Mouse (Mus musculus): Measurements from ENCODE around the gene Sox18. TPM values are rescaled to one million over a fixed set of nuclear protein-coding genes. Genes with fewer than 3 reads are reported as not detected.

The Sox18 gene
- 7.6 and 7.7 TPM in 2 replicates for polyA plus RNA-seq (2012; rRNA removed)

DNA sequence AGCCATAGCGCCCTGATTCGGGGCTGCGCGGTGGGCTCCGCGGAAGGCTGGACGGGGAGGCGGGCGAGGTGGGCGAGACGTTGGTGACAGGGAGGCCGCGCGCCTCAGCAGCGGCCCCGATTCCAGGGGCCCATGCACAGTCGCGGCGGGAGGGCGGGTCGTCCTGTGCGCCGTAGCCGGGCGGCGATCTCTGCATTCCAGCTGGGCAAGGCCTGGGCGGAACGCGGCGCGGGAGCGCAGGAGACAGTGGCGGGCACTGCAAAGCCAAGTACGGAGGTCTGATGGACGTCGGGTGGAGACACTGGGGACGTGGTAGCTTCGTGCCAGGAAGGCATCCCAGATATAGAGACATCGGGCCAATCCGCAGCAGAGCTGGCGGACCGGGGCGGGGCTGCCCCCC, at the start of gene Sox18:
Sox18 (minus strand) TSS at position 315 of the 400 bp plus-strand sequence.

DNA sequence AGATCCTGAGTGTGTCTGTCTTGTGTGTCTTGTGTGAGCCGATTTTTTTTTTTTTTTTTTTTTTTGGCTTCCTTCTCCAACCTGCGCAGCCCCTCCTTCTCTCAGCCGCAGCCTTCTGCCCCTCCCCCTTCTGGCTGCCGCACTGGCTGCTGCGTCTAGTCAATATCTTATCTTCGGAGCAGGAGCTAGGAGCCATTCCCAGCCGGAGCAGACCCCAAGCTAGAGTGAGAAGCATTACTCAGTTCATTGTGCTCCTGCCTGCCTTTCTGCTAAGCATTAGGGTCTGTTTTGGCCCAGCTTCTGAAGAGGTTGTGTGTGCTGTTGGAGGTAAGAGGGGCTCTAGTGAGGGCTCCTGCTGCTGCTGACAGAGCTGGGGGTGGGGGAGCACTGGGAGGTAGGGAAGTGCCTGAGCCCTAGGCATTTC, 43.5 kb upstream of the Sox18 start, which contains the start of gene Oprl1:
Oprl1 (plus strand) TSS at position 114 of the 424 bp plus-strand sequence.

DNA sequence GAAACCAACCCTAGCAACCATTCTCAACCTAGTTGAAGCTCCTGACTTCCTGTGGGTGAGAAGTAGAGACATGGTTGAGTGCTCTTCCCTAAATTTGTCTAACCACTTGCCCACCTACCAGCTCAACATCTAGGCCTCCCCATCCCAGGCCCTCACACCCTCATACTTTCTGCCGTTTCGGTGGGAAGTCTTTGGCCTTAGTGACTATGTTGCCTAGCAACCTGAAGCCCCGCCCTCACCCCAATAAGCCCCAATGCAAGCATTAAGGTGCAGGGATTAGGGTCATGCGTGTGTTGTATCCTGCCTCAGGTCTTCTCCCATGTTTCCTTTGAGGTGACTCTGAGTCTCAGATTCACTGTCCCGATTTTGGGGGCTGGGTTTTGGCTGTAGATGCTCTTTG, 26.8 kb upstream of the Sox18 start, which contains the start of gene Lkaaear1:
Lkaaear1 (minus strand) TSS at position 202 of the 400 bp plus-strand sequence.

DNA sequence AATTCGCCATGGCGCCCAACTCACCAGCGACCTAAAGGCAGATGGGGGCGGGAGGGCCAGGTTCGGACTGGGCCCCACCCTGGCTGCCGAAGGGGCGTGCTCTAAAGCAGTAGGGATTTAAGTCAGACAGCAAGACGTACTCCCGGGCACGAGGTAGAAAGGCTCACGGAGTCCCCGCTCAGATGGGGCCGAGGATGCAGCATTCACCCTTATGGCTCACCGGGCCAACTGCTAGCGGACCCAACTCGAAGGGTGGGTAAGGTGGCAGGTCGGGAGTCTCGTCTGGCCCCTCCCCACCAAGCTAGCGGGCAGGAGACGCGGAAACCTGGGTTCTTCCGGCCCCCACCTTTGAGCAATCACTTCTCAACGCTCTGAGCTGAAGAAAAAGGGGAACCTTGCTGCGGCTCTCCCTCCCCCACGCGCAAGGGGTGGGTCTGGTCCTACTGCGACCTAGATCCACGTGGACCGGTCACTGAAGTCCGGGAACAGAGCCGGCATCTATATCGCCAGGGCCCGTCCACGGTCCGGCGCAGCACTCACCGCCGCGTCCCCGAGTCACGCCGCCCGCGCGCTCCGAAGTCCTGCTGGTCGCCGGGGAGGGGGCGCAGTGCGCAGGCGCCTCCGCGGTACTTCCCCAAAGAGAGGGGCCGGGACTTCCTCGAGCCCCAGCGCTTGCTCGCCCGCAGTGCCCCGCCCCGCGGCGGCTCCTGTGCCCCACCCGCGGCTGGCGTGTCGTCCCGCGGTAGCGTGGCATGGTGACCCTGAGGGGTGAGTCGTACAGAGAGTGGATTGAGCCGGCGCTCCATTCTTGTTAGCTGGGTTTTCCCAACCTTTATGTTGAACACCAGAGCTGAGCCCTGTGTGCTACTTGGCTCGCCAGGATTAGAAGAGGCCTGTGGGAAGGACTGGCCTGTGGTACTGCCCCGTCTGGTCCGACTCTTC, 22.2 kb upstream of the Sox18 start, which contains the start of gene Rgs19:
Rgs19 (minus strand) TSS at position 639 of the 942 bp plus-strand sequence.

DNA sequence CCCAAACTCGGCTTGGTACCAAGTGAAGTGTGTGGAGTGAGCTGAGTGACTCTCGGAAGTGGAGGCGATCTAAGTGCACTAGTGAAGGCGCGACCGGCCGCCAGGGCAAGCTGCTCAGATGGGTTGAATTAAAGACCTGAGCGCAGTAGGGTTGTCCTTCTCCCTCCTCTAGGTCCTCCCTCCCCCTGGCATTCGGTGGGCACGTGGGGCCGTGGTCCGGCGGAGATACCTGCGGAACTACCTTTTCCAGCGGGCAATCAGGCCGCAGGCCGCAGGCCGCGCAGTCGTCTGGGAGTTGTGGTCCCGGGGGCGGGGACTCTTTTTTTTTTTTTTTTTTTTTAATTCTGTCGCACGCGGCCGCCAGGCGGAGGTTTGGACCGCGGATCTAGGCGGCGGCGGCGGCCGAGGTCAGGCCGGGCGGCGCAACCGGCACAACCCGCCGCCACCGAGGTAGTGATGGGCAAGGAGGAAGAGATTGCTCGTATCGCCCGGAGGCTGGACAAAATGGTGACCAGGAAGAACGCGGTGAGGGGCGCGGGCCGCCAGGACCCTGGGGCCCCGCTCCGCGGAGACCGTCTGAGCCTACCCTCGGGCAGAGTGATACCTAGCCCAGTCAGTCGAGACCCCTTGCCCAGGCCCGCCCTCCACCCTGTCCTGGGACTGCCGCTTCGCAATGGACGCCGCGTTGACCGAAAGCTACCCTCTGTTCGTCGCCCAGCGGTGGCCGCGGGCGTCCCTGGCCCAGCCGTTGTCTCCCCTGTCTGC, 8.7 kb upstream of the Sox18 start, which contains the start of gene Tcea2:
Tcea2 (plus strand) TSS at position 360 of the 765 bp plus-strand sequence.

DNA sequence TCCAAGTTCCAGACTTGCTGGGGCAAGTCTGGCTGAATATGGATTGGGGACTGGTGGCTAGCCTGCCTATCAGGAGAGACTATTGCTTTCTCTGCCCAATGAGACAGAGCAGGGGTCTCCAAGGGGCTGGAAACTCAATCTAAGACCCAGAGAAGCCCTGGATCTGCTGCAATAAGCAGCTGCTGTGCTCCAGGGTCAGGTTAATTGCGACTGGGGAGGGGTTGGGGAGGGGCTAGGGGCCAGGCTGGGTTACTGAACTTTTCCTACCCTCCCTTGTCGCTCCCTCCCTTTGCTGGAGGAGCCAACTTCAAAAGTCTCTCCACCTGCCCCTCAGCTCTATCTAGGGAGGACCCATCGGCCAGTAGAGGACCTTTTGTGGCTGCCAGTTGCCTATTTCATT, 14.7 kb downstream of the Sox18 start, which contains the start of gene Gm29797:
Gm29797 (plus strand) TSS at position 301 of the 400 bp plus-strand sequence.

Other genes with a start within 250 kb of the Sox18 start
- 2.8 and 3.5 TPM in 2 replicates for gene Zbtb46, start 212.2 kb downstream of the Sox18 start, polyA plus RNA-seq (2012; rRNA removed)
- gene Abhd16b, start 178.4 kb downstream of the Sox18 start, polyA plus RNA-seq (2012; rRNA removed): not detected in 2 replicates
- 32.5 and 33.9 TPM in 2 replicates for gene Tpd52l2, start 174.5 kb downstream of the Sox18 start, polyA plus RNA-seq (2012; rRNA removed)
- gene Dnajc5, start 151.2 kb downstream of the Sox18 start, polyA plus RNA-seq (2012; rRNA removed): 14.9 and 17.4 TPM in 2 replicates
- 40.3 and 46.7 TPM in 2 replicates for gene Uckl1, start 86.7 kb downstream of the Sox18 start, polyA plus RNA-seq (2012; rRNA removed)
- 17.8 and 22.9 TPM in 2 replicates for gene Prpf6, start 79.8 kb downstream of the Sox18 start, polyA plus RNA-seq (2012; rRNA removed)
- 12.5 and 13.4 TPM in 2 replicates for gene Zfp512b, start 78.8 kb downstream of the Sox18 start, polyA plus RNA-seq (2012; rRNA removed)
- gene Samd10, start 72.4 kb downstream of the Sox18 start, polyA plus RNA-seq (2012; rRNA removed): 3.4 and 3.6 TPM in 2 replicates
- gene Gm29797, start 14.6 kb downstream of the Sox18 start, polyA plus RNA-seq (2012; rRNA removed): 0.06 TPM in 1 of 2 replicates, not detected in the other
- 4.4 and 5.1 TPM in 2 replicates for gene Tcea2, start 8.7 kb upstream of the Sox18 start, polyA plus RNA-seq (2012; rRNA removed)
- gene Rgs19, start 22.3 kb upstream of the Sox18 start, polyA plus RNA-seq (2012; rRNA removed): 31.3 and 37.0 TPM in 2 replicates
- not detected in 2 replicates for gene Lkaaear1, start 26.8 kb upstream of the Sox18 start, polyA plus RNA-seq (2012; rRNA removed)
- 0.10 and 0.14 TPM in 2 replicates for gene Oprl1, start 43.4 kb upstream of the Sox18 start, polyA plus RNA-seq (2012; rRNA removed)
- 0.01 TPM in 1 of 2 replicates, not detected in the other for gene Myt1, start 91.7 kb upstream of the Sox18 start, polyA plus RNA-seq (2012; rRNA removed)
- gene Pcmtd2, start 166.2 kb upstream of the Sox18 start, polyA plus RNA-seq (2012; rRNA removed): 12.0 and 13.5 TPM in 2 replicates
- gene Polr3k, start 192.7 kb upstream of the Sox18 start, polyA plus RNA-seq (2012; rRNA removed): 8.8 and 9.3 TPM in 2 replicates